Mouse (Mus musculus) layer of hippocampus, postnatal 25 days (tissue): Measurements from ENCODE around the gene Uhmk1. TPM values are rescaled to one million over a fixed set of nuclear protein-coding genes. Genes with fewer than 3 reads are reported as not detected.

Experiments used
- total RNA-seq, 2 experiments: library from RNA; stranded (reverse); gene quantifications; 2 replicates each; pipeline ENCODE4 v1.2.3; 2021

The Uhmk1 gene
- total RNA-seq, 2 experiments from 2014 or later, result 144 to 145 TPM

Other genes starting within 250 kb of the Uhmk1 start
- gene Hsd17b7, start 246.2 kb downstream of the Uhmk1 start, total RNA-seq, result 10 to 100 TPM; 17.4 to 19.2 TPM
- gene Ddr2, start 104.6 kb downstream of the Uhmk1 start, total RNA-seq, result 1 to 10 TPM; 4.1 to 4.6 TPM
- gene Uap1, start 40.4 kb downstream of the Uhmk1 start, total RNA-seq, result 10 to 100 TPM; 53.0 to 60.0 TPM
- not detected for gene Sh2d1b2, start 17.4 kb upstream of the Uhmk1 start, total RNA-seq
- not detected for gene Sh2d1b1, start 61.9 kb upstream of the Uhmk1 start, total RNA-seq
- gene Gm7694, start 90.9 kb upstream of the Uhmk1 start, total RNA-seq, result 1 to 10 TPM; 2.6 to 3.1 TPM
- gene Spata46, start 93.4 kb upstream of the Uhmk1 start, total RNA-seq, result not detected